Mouse (Mus musculus): ENCODE measurements around the gene Rhbdl3. TPM values are rescaled to one million over a fixed set of nuclear protein-coding genes. Genes with fewer than 3 reads are reported as not detected.

The Rhbdl3 gene
- polyA plus RNA-seq, 1 experiment = 0.17 TPM

DNA sequence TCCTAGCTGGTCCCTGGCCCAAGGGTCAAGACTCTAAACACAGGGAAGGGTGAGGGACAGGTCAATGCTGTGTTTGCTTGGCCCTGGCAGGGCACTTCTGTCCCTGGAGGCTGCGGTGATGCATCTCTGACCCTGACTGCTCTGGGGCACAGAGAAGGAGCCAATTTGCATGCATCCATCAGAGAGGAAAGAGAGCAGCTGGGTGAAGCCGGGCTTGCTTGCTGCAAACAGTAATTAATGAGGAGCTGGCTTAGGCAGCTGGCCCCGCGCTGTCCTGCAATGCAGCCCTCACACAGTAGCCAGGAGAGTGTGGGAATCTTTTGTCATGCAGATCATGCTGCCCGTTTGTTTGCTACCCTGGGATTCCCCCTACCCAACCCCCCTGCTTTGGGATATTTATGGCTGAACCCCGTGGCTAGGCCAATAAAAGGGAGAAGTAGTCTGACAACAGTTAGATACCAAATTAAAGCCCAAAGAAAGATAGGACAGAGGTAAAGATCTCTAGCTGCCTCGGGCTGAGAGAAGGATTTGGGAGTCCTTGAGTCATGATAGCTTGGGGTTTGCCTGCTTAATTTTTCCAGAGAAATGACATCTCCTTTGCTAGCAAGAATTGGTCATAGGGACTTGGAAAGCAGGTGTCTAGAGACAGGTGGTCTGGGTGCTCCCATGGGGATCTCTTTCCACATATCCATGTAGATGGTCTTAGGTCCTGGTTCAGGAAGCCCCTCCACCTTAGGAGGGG, 35.1 kb downstream of the Rhbdl3 start:
- Histone ChIP-seq H3K36me3 (ENCODE audit: control insufficient read depth, insufficient read depth) (no peaks in the 10 kb centered on the region), H3ac (ENCODE audit: control insufficient read depth, insufficient read length) (no peak overlapping the region), H3K4me3 (no peak overlapping the region), H3K4me2 (ENCODE audit: low read depth) (no peak overlapping the region), H3K27me3 (ENCODE audit: control insufficient read depth, insufficient read depth, insufficient read length) (peaks cover 27% of the 10 kb centered on the region), H3K79me2 (ENCODE audit: control insufficient read depth, insufficient read depth) (no peaks in the 10 kb centered on the region)
- TF ChIP-seq REST (IDR thresholded peaks at IDR 0.05; ENCODE audit: insufficient read depth, insufficient read length) = no peak
- no peak for TF ChIP-seq MAX (IDR thresholded peaks at IDR 0.05; ENCODE audit: low read depth)
- TF ChIP-seq TCF3 (IDR thresholded peaks at IDR 0.05; ENCODE audit: insufficient read length, low read depth) = no peak
- TF ChIP-seq E2F4 (IDR thresholded peaks at IDR 0.05; ENCODE audit: insufficient read depth) = no peak
- TF ChIP-seq MYOD1 (IDR thresholded peaks at IDR 0.05; ENCODE audit: control insufficient read depth in 1 of 3, insufficient read length in 2 of 3, low read depth in 2 of 3) = no peak
- no peak for TF ChIP-seq MYOG (IDR thresholded peaks at IDR 0.05; ENCODE audit: control insufficient read depth in 1 of 3, insufficient read depth in 1 of 3, insufficient read length in 2 of 3, low read depth in 2 of 3)
- TF ChIP-seq POLR2AphosphoS2 (IDR thresholded peaks at IDR 0.05; ENCODE audit: insufficient read length, low read depth) = no peak
- TF ChIP-seq USF1 (IDR thresholded peaks at IDR 0.05; ENCODE audit: low read depth) = no peak
- TF ChIP-seq SRF (IDR thresholded peaks at IDR 0.05; ENCODE audit: control insufficient read depth, insufficient read length, low read depth) = no peak
- TF ChIP-seq CEBPB (IDR thresholded peaks at IDR 0.05; ENCODE audit: insufficient read depth, poor library complexity, severe bottlenecking) = no peak
- no peak for TF ChIP-seq POLR2A (IDR thresholded peaks at IDR 0.05; ENCODE audit: insufficient read length, low read depth)
- no peak for TF ChIP-seq TCF12 (IDR thresholded peaks at IDR 0.05; ENCODE audit: insufficient read depth, poor library complexity, severe bottlenecking)

DNA sequence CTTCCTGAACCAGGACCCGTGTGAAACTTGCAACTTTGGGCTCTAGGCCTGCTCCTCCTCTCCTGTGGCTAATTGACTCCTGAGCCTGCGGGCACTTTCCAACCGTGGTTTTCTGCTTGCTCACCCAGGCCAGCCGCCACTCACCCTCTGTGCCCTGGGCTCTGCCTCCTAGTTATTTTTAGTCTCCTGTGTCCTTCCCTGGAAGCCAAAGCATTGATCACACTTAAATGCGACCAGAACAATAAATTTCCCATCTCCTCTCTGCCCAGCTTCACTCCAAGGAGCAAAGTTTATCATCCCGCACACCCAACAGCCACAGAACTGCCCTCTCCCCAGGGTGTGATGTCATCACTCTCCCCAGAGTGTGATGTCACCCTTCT, 35.6 kb downstream of the Rhbdl3 start:
- no peaks in the 10 kb centered on the region for H3K36me3 ChIP-seq (ENCODE audit: control insufficient read depth, insufficient read depth)
- no peak overlapping the region for H3K4me2 ChIP-seq (ENCODE audit: low read depth)
- TF ChIP-seq TCF3 (IDR thresholded peaks at IDR 0.05; ENCODE audit: insufficient read length, low read depth) = no peak
- TF ChIP-seq MYOG (IDR thresholded peaks at IDR 0.05; ENCODE audit: control insufficient read depth in 1 of 3, insufficient read depth in 1 of 3, insufficient read length in 2 of 3, low read depth in 2 of 3) = no peak
- no peak for TF ChIP-seq MYOD1 (IDR thresholded peaks at IDR 0.05; ENCODE audit: control insufficient read depth in 1 of 3, insufficient read length in 2 of 3, low read depth in 2 of 3)
- no peak overlapping the region for H3ac ChIP-seq (ENCODE audit: control insufficient read depth, insufficient read length)
- H3K27me3 ChIP-seq (ENCODE audit: control insufficient read depth, insufficient read depth, insufficient read length) = peaks cover 25% of the 10 kb centered on the region
- H3K79me2 ChIP-seq (ENCODE audit: control insufficient read depth, insufficient read depth) = no peaks in the 10 kb centered on the region
- H3K4me3 ChIP-seq = no peak overlapping the region

DNA sequence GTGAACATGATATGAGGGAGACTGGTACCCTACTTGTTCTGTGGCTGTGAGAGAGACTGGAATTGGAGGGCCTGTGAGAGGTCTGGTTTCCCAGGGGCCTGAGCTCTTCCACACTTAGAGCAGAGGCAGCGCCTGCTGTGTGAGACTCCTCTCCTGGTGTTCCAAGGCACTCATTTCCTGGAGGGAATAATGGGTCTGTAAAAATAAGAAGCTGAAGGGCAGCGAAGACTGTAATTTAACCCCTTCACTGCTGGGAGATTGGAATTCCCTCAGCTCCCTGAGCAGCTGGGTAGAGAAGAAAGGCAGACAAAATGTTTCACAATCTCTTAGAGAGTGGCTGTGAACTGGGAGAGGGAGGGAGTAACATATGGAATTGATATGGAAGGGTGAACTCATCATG, 41.8 kb downstream of the Rhbdl3 start:
- no peaks in the 10 kb centered on the region for H3K36me3 ChIP-seq (ENCODE audit: control insufficient read depth, insufficient read depth)

DNA sequence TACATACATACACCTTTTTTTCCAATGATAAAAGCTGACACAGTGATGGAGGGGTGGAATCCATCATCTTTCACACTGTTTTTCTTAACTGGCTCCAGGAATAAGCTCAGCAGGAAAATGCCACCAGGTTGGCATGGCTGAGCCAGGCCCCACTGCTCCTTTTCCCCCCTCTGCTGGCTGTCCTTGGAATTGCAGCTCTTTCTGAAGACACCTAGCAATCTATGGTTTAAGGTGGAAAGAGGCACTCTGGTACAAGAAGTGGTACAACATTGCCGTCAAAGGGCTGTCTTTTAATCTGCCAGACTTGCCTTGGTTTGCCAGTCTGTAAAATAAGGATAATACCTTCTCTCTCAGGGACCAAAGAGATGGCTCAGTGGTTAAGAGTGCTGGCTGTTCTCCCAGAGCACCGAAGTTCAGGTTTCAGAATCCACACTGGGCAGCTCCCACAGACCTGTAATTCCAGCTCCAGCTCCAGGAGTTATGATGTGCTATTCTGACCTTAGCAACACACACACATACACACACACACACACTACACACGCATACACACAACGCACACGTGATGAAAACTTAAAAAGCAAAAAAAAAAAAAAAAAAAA, 51.2 kb downstream of the Rhbdl3 start:
- Histone ChIP-seq H3K27me3 (ENCODE audit: control insufficient read depth, insufficient read depth, insufficient read length) (no peaks in the 10 kb centered on the region), H3ac (ENCODE audit: control insufficient read depth, insufficient read length) (no peak overlapping the region), H3K4me3 (no peak overlapping the region), H3K36me3 (ENCODE audit: control insufficient read depth, insufficient read depth) (no peaks in the 10 kb centered on the region), H3K79me2 (ENCODE audit: control insufficient read depth, insufficient read depth) (no peaks in the 10 kb centered on the region), H3K4me2 (ENCODE audit: low read depth) (no peak overlapping the region)
- TF ChIP-seq MYOD1 (IDR thresholded peaks at IDR 0.05; ENCODE audit: control insufficient read depth in 1 of 3, insufficient read length in 2 of 3, low read depth in 2 of 3) (no peak), POLR2AphosphoS2 (IDR thresholded peaks at IDR 0.05; ENCODE audit: insufficient read length, low read depth) (no peak), REST (IDR thresholded peaks at IDR 0.05; ENCODE audit: insufficient read depth, insufficient read length) (no peak), E2F4 (IDR thresholded peaks at IDR 0.05; ENCODE audit: insufficient read depth) (no peak), MAX (IDR thresholded peaks at IDR 0.05; ENCODE audit: low read depth) (no peak), MYOG (IDR thresholded peaks at IDR 0.05; ENCODE audit: control insufficient read depth in 1 of 3, insufficient read depth in 1 of 3, insufficient read length in 2 of 3, low read depth in 2 of 3) (no peak), TCF3 (IDR thresholded peaks at IDR 0.05; ENCODE audit: insufficient read length, low read depth) (no peak)

More for the DNA sequence above, 41.8 kb downstream of the Rhbdl3 start:
- TF ChIP-seq CEBPB (IDR thresholded peaks at IDR 0.05; ENCODE audit: insufficient read depth, poor library complexity, severe bottlenecking) (no peak), POLR2A (IDR thresholded peaks at IDR 0.05; ENCODE audit: insufficient read length, low read depth) (no peak), SRF (IDR thresholded peaks at IDR 0.05; ENCODE audit: control insufficient read depth, insufficient read length, low read depth) (no peak), TCF3 (IDR thresholded peaks at IDR 0.05; ENCODE audit: insufficient read length, low read depth) (no peak), E2F4 (IDR thresholded peaks at IDR 0.05; ENCODE audit: insufficient read depth) (no peak), MYOD1 (IDR thresholded peaks at IDR 0.05; ENCODE audit: control insufficient read depth in 1 of 3, insufficient read length in 2 of 3, low read depth in 2 of 3) (no peak), MAX (IDR thresholded peaks at IDR 0.05; ENCODE audit: low read depth) (no peak), TCF12 (IDR thresholded peaks at IDR 0.05; ENCODE audit: insufficient read depth, poor library complexity, severe bottlenecking) (no peak), POLR2AphosphoS2 (IDR thresholded peaks at IDR 0.05; ENCODE audit: insufficient read length, low read depth) (no peak), REST (IDR thresholded peaks at IDR 0.05; ENCODE audit: insufficient read depth, insufficient read length) (no peak), MYOG (IDR thresholded peaks at IDR 0.05; ENCODE audit: control insufficient read depth in 1 of 3, insufficient read depth in 1 of 3, insufficient read length in 2 of 3, low read depth in 2 of 3) (no peak), USF1 (IDR thresholded peaks at IDR 0.05; ENCODE audit: low read depth) (no peak)
- H3ac ChIP-seq (ENCODE audit: control insufficient read depth, insufficient read length) = no peak overlapping the region
- no peaks in the 10 kb centered on the region for H3K79me2 ChIP-seq (ENCODE audit: control insufficient read depth, insufficient read depth)
- H3K4me2 ChIP-seq (ENCODE audit: low read depth) = no peak overlapping the region
- H3K4me3 ChIP-seq = no peak overlapping the region
- H3K27me3 ChIP-seq (ENCODE audit: control insufficient read depth, insufficient read depth, insufficient read length) = peaks cover 5% of the 10 kb centered on the region

Data from myocyte (in vitro differentiated cells).